Mouse (Mus musculus): ENCODE measurements around the gene Mgea5.

Gene Mgea5

GRCm38 (mm10) chr19:45734762-45735161 lies 48.9 kb downstream of the Mgea5 start:
- no peak for DNase-seq (ENCODE audit: extremely low spot score, low read depth, low spot score)

- DNase-seq (ENCODE audit: extremely low spot score, low read depth, low spot score) = no peak
These were observed 49.4 kb downstream of the Mgea5 start for GRCm38 (mm10) chr19:45734191-45734590.

GRCm38 (mm10) chr19:45733564-45733963 lies 50.1 kb downstream of the Mgea5 start:
- no peak for DNase-seq (ENCODE audit: extremely low spot score, low read depth, low spot score)

- no peak for DNase-seq (ENCODE audit: extremely low spot score, low read depth, low spot score)
These were observed 52.0 kb downstream of the Mgea5 start for GRCm38 (mm10) chr19:45731658-45732057.

GRCm38 (mm10) chr19:45730042-45730441 lies 53.6 kb downstream of the Mgea5 start:
- DNase-seq (ENCODE audit: extremely low spot score, low read depth, low spot score) = no peak

GRCm38 (mm10) chr19:45727231-45727630 lies 56.4 kb downstream of the Mgea5 start:
- no peak for DNase-seq (ENCODE audit: extremely low spot score, low read depth, low spot score)

GRCm38 (mm10) chr19:45725677-45726277 lies 57.9 kb downstream of the Mgea5 start:
- no peak for DNase-seq (ENCODE audit: extremely low spot score, low read depth, low spot score)

GRCm38 (mm10) chr19:45722188-45722587 lies 61.4 kb downstream of the Mgea5 start:
- no peak for DNase-seq (ENCODE audit: extremely low spot score, low read depth, low spot score)

GRCm38 (mm10) chr19:45718286-45718685 lies 65.4 kb downstream of the Mgea5 start:
- DNase-seq (ENCODE audit: extremely low spot score, low read depth, low spot score) = no peak

- DNase-seq (ENCODE audit: extremely low spot score, low read depth, low spot score) = no peak
These were observed 66.0 kb downstream of the Mgea5 start for GRCm38 (mm10) chr19:45717493-45718220.

DNA sequence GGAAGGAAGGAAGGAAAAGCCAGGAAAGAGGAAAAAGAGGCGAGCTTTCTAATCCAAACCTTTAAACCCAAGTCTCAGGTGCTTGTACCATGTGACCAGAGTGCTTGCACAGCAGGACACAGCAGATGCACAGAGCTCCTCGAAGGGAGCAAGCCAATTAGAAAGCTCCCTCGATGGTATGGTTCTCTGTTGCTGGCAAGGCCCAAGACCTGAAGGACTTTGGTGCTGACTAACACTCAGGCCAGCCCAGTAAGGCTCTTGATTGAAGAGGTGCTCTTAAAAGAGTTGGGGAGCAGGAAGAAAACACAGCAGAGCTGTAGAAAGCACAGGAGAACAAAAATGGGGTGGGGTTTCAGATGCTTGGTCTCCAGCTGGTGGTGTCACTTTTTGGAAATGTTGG lies 74.9 kb downstream of the Mgea5 start:
- no peak for DNase-seq (ENCODE audit: extremely low spot score, low read depth, low spot score)

Data from hindlimb bud, embryonic 11.5 days (tissue).